Mouse (Mus musculus): ENCODE results near the gene 4922502D21Rik.

Gene 4922502D21Rik

GRCm38 (mm10) chr6:129312499-129312898 is 19.1 kb downstream of the 4922502D21Rik start:
- DNase-seq (ENCODE audit: low spot score) = no peak

DNA sequence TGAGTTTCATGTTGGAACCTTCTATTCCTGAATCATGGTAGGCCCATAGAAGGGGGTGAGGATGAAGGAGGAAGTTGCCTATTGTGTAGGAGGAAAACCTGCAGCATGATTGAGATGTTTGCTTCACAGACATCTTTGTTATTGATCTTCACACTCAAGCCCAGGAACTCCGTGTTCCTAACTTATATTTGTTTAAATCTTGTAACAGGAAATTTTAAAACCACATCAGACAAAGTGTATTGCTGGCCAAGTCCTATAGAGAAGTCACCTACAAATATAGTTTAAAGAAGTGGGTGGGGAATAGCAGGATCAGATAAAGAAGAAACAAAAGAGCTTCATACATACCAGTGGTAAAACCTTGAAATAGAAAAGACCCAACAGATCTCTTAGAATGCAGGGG is 27.4 kb downstream of the 4922502D21Rik start:
- no peak for DNase-seq (ENCODE audit: low spot score)

GRCm38 (mm10) chr6:129288708-129289107 is 42.9 kb downstream of the 4922502D21Rik start:
- DNase-seq (ENCODE audit: low spot score) = no peak

- no peak for DNase-seq (ENCODE audit: low spot score)
These were observed 47.1 kb downstream of the 4922502D21Rik start for GRCm38 (mm10) chr6:129284384-129285104.

GRCm38 (mm10) chr6:129283271-129283670 is 48.3 kb downstream of the 4922502D21Rik start:
- DNase-seq (ENCODE audit: low spot score) = no peak

GRCm38 (mm10) chr6:129276483-129276882 is 55.1 kb downstream of the 4922502D21Rik start:
- no peak for DNase-seq (ENCODE audit: low spot score)

- DNase-seq (ENCODE audit: low spot score) = no peak
These were observed 55.9 kb downstream of the 4922502D21Rik start for GRCm38 (mm10) chr6:129275624-129276203.

GRCm38 (mm10) chr6:129275220-129275619 is 56.4 kb downstream of the 4922502D21Rik start, which contains the start of gene Cd69:
TSS of gene Cd69 (minus strand) at chr6:129275436.
- DNase-seq (ENCODE audit: low spot score) = no peak

- DNase-seq (ENCODE audit: low spot score) = no peak
These were observed 57.1 kb downstream of the 4922502D21Rik start for GRCm38 (mm10) chr6:129274476-129274875.

- no peak for DNase-seq (ENCODE audit: low spot score)
These were observed 57.9 kb downstream of the 4922502D21Rik start for GRCm38 (mm10) chr6:129273662-129274061.

Measured in layer of hippocampus, adult 9-10 months (tissue).